Mouse (Mus musculus) naive thymus-derived CD4-positive, alpha-beta T cell, adult 5 months (primary cell): ENCODE data around the gene Zfp993. TPM values are rescaled to one million over a fixed set of nuclear protein-coding genes. Genes with fewer than 3 reads are reported as not detected.

Source experiments
- polyA plus RNA-seq: library from polyadenylated mRNA; unstranded; fragments of 100-300 nt; shearing (Covaris generic); gene quantifications from one replicate; pipeline ENCODE4 v1.2.1, GENCODE M21; 2017

Gene Zfp993
- polyA plus RNA-seq: 5.4 TPM

DNA sequence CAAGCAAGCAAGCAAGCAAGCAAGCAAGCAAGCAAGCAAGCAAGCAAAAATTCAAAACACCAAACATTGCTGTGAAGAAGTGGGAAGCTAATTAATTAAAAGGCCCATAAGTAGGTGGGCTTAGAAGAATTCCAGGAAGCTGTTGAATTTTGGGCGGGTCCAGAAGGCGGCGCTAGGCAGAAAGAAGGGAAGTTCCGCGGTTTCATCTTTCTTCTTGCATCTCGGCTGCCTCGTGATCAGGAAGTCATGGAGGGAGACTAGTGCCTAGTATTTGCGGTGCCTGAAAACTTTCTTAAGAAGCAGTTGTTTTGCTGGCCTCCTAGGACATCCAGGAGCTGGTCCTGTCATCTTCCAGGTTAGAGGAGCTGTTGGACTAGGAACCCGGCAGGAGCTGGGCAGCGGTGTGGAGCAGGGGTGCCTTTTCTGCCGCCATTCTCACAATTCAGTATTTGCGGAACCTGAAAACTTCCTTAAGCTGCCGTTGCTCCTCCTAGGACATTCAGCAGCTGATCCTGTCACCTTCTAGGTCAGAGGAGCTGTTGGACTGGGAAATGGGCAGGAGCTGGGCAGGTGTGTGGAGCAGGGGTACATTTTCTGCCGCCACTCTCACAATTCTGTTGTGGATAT lies at the start of gene Zfp993:
TSS of gene Zfp993 (plus strand) at position 188 of the 627 bp plus-strand sequence.

Other genes with a start within 250 kb of the Zfp993 start
- gene Zfp992, start 161.9 kb upstream of the Zfp993 start, polyA plus RNA-seq: 1.4 TPM
- 0.57 TPM for gene Zfp981, start 108.9 kb upstream of the Zfp993 start, polyA plus RNA-seq